Mouse (Mus musculus): ENCODE measurements around the gene Csnk2a1.

- TF ChIP-seq CTCF (IDR thresholded peaks at IDR 0.05; ENCODE audit: low read depth, low read length) (no peak), POLR2A (IDR thresholded peaks at IDR 0.05; ENCODE audit: extremely low read depth, insufficient read depth, low read length) (no peak)
Measured at GRCm38 (mm10) chr2:152177162-152177805, 49.4 kb upstream of the Csnk2a1 start.
